8 mouse cellular contexts compared by ENCODE assay signal in genomic region chr4:57451896-57452295, GRCm38 (mm10). TPM values are rescaled to one million over a fixed set of nuclear protein-coding genes. Genes with fewer than 3 reads are reported as not detected.
A peak's percentile ranks its signal among the peaks of the same experiment; 100 is the strongest.
DNase-seq lines count a peak whose midpoint lies in the region; ATAC-seq and TF ChIP-seq lines count a peak whose summit lies in the region.

No protein-coding gene starts in this region.

- no peaks in the 10 kb centered on the region for H3K36me3 ChIP-seq in kidney, adult 2 months (ENCODE audit: control insufficient read depth, insufficient read depth, low read length)
- H3K36me3 ChIP-seq in kidney, embryonic 15.5 days = no peaks in the 10 kb centered on the region
- no peaks in the 10 kb centered on the region for H3K36me3 ChIP-seq in E14TG2a.4 (ENCODE audit: insufficient read depth, low read length)
- H3K36me3 ChIP-seq in kidney, postnatal 0 days (ENCODE audit: insufficient read depth, low read length) = no peaks in the 10 kb centered on the region
- H3K36me3 ChIP-seq in midbrain, embryonic 15.5 days (replicated peaks) = no peaks in the 10 kb centered on the region

- H3K9me3 ChIP-seq in kidney, embryonic 15.5 days (replicated peaks) = no peaks in the 10 kb centered on the region
- peaks cover 8% of the 10 kb centered on the region; the same call in 1 of the 2 replicates for H3K9me3 ChIP-seq in E14TG2a.4 (ENCODE audit: low read length)
- no peaks in the 10 kb centered on the region for H3K9me3 ChIP-seq in kidney, postnatal 0 days (replicated peaks; ENCODE audit: low read length)
- H3K9me3 ChIP-seq in midbrain, embryonic 15.5 days = no peaks in the 10 kb centered on the region

- H3K4me2 ChIP-seq in kidney, embryonic 15.5 days = no peak overlapping the region
- H3K4me2 ChIP-seq in kidney, postnatal 0 days (ENCODE audit: low read length) = no peak overlapping the region
- H3K4me2 ChIP-seq in midbrain, embryonic 15.5 days = no peak overlapping the region

- H3K4me1 ChIP-seq in kidney, adult 2 months (ENCODE audit: control insufficient read depth, insufficient read depth, low read length) = no peaks in the 10 kb centered on the region
- H3K4me1 ChIP-seq in kidney, embryonic 15.5 days = no peaks in the 10 kb centered on the region
- no peaks in the 10 kb centered on the region for H3K4me1 ChIP-seq in E14TG2a.4 (replicated peaks; ENCODE audit: low read depth, low read length)
- H3K4me1 ChIP-seq in embryonic fibroblast, embryonic 13.5 days (ENCODE audit: control insufficient read depth, insufficient read depth, low read length) = no peaks in the 10 kb centered on the region; the same call in 1 of the 2 replicates
- no peaks in the 10 kb centered on the region for H3K4me1 ChIP-seq in kidney, postnatal 0 days (replicated peaks; ENCODE audit: insufficient read depth, low read length)
- H3K4me1 ChIP-seq in midbrain, embryonic 15.5 days = no peaks in the 10 kb centered on the region

- no peak for ATAC-seq in kidney, embryonic 15.5 days (replicated peaks; ENCODE audit: low FRiP score)
- ATAC-seq in kidney, postnatal 0 days (replicated peaks; ENCODE audit: low FRiP score, low read depth) = no peak; the same call in 1 of the 2 replicates
- ATAC-seq in midbrain, embryonic 15.5 days (replicated peaks) = 0 out of 2 replicates have a peak, but pooled peaks have one; percentile 39
- ATAC-seq in activated CD4-positive, CD25-positive, alpha-beta regulatory T cell, adult 4 months = no peak

- peak; percentile 43 for DNase-seq in kidney, adult 2 months
- DNase-seq in brain, adult 2 months (ENCODE audit: low read depth, low spot score) = peak; percentile 78
- peak; percentile 75 for DNase-seq in kidney, postnatal 0 days (ENCODE audit: low spot score)

- TF ChIP-seq CTCF in kidney, adult 2 months (conservative IDR thresholded peaks at IDR 0.05; ENCODE audit: insufficient read depth, insufficient read length, low read depth, low read length) = peak; percentile 70
- peak; percentile 58 for TF ChIP-seq CTCF in E14TG2a.4 (conservative IDR thresholded peaks at IDR 0.05; ENCODE audit: low read length)
- TF ChIP-seq CTCF in embryonic fibroblast, embryonic 13.5 days (IDR thresholded peaks at IDR 0.05; ENCODE audit: borderline replicate concordance, insufficient read depth, low read length) = peak; percentile 42; the same call in 1 of the 2 replicates
- TF ChIP-seq CTCF in kidney, postnatal 0 days (IDR thresholded peaks at IDR 0.05; ENCODE audit: low read depth) = peak; percentile 78

- no peaks in the 10 kb centered on the region for H3K27me3 ChIP-seq in kidney, adult 2 months (replicated peaks; ENCODE audit: control insufficient read depth, insufficient read depth, low read length)
- H3K27me3 ChIP-seq in kidney, embryonic 15.5 days = no peaks in the 10 kb centered on the region
- H3K27me3 ChIP-seq in E14TG2a.4 (ENCODE audit: insufficient read depth, low read length) = no peaks in the 10 kb centered on the region
- H3K27me3 ChIP-seq in kidney, postnatal 0 days (ENCODE audit: insufficient read depth, low read length) = no peaks in the 10 kb centered on the region
- H3K27me3 ChIP-seq in midbrain, embryonic 15.5 days (replicated peaks) = no peaks in the 10 kb centered on the region

- H3K4me3 ChIP-seq in kidney, adult 2 months (ENCODE audit: insufficient read depth, low read depth, low read length) = no peak overlapping the region
- H3K4me3 ChIP-seq in kidney, embryonic 15.5 days (replicated peaks) = no peak overlapping the region
- H3K4me3 ChIP-seq in E14TG2a.4 (replicated peaks; ENCODE audit: low read length) = no peak overlapping the region
- H3K4me3 ChIP-seq in embryonic fibroblast, embryonic 13.5 days (ENCODE audit: insufficient read depth, low read length) = no peak overlapping the region
- no peak overlapping the region for H3K4me3 ChIP-seq in kidney, postnatal 0 days (replicated peaks; ENCODE audit: low read depth, low read length)
- H3K4me3 ChIP-seq in midbrain, embryonic 15.5 days = no peak overlapping the region

- no peak overlapping the region for H3K27ac ChIP-seq in kidney, adult 2 months (ENCODE audit: insufficient read depth, low read depth, low read length)
- H3K27ac ChIP-seq in kidney, embryonic 15.5 days = no peak overlapping the region
- H3K27ac ChIP-seq in embryonic fibroblast, embryonic 13.5 days (ENCODE audit: insufficient read depth, low read length) = no peak overlapping the region
- H3K27ac ChIP-seq in kidney, postnatal 0 days = no peak overlapping the region
- no peak overlapping the region for H3K27ac ChIP-seq in midbrain, embryonic 15.5 days

- 22% methylated on average over 3 of the region's 3 CpGs for WGBS in kidney, adult 2 months
- 28% methylated on average over 3 of the region's 3 CpGs for WGBS in kidney, embryonic 15.5 days
- 36% methylated on average over 3 of the region's 3 CpGs for WGBS in kidney, postnatal 0 days
- WGBS in midbrain, embryonic 15.5 days = 19% methylated on average over 3 of the region's 3 CpGs

- no peak overlapping the region for H3K9ac ChIP-seq in kidney, embryonic 15.5 days
- no peak overlapping the region for H3K9ac ChIP-seq in kidney, postnatal 0 days (ENCODE audit: low read depth, low read length)
- H3K9ac ChIP-seq in midbrain, embryonic 15.5 days = no peak overlapping the region

- no peak for TF ChIP-seq POLR2A in kidney, adult 2 months (IDR thresholded peaks at IDR 0.05; ENCODE audit: low read depth, low read length)
- no peak for TF ChIP-seq POLR2A in embryonic fibroblast, embryonic 13.5 days (IDR thresholded peaks at IDR 0.05; ENCODE audit: low read depth, low read length)

RNA-seq across cellular contexts. Expression of gene Palm2, which starts 17.8 kb away (rescaled TPM):
- 0.05 and 0.16 TPM in 2 replicates for polyA plus RNA-seq in kidney, adult 2 months (2012; rRNA removed)
- 1.7 and 1.9 TPM in 2 replicates for polyA plus RNA-seq in kidney, embryonic 15.5 days (2015; fragmentation: Nextera tagmentation; extraction: Ambion mirVana)
- polyA plus RNA-seq in embryonic fibroblast, embryonic 13.5 days (2011; ENCODE audit: insufficient read length, low read depth, missing spikeins) = 54.6 and 75.2 TPM in 2 replicates
- 0.54 and 1.0 TPM in 2 replicates for polyA plus RNA-seq in kidney, postnatal 0 days (2015; fragmentation: Nextera tagmentation; extraction: Ambion mirVana)
- 16.0 and 19.5 TPM in 2 replicates for polyA plus RNA-seq in midbrain, embryonic 15.5 days (2015; fragmentation: Nextera tagmentation; extraction: Ambion mirVana)
- not detected for polyA plus RNA-seq in activated CD4-positive, CD25-positive, alpha-beta regulatory T cell, adult 4 months (2017; shearing (Covaris generic))
